Mouse (Mus musculus): ENCODE measurements around the gene Eogt. TPM values are rescaled to one million over a fixed set of nuclear protein-coding genes. Genes with fewer than 3 reads are reported as not detected.

Gene Eogt
- 10.5 to 16.6 TPM (median 14.0 TPM) in 4 replicates for total RNA-seq (2023; ENCODE audit: inconsistent age)

DNA sequence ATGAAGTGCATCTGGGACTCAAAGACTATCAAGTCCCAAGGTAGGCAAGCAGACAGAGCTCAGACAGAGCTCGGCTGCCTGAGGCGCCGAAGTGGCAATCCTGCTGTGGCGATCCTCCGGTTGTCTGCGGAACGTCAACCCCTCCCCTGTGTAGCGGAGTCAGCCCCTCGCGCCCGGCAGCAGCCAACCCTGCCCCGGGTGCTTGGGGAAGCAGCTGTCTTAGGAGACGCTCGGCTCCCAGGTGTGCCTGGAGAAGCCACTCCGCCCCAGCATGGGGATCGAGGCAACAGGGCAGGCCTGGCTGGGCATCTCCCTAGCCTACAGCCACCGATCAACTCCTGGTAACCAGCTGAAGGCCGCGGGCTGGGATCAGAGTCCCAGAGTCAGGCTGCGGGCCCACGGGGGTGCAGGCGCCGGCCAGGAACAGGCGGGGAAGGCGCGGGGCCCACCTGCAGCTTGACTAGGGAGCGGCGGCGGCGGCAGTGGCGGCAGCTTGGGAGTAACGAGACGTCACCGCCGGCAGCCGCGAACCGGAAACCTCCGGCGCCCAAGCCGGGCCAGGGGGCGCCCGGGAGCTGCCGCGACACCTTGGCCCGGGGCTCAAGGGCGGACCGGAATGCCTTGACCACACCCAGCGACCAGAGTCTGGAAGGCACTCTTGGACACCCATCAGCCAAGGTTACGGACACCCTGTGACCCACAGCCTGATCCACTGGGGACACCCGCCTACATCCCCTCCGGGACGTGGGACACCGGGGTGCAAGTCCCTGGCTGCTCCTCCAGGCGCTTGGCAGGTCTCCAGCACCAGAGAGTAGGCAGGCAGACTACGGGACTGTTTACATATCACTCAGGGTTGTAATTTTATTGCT is at the start of gene Eogt:
Gene Eogt (minus strand): TSS at position 800 of the 869 bp plus-strand sequence.

DNA sequence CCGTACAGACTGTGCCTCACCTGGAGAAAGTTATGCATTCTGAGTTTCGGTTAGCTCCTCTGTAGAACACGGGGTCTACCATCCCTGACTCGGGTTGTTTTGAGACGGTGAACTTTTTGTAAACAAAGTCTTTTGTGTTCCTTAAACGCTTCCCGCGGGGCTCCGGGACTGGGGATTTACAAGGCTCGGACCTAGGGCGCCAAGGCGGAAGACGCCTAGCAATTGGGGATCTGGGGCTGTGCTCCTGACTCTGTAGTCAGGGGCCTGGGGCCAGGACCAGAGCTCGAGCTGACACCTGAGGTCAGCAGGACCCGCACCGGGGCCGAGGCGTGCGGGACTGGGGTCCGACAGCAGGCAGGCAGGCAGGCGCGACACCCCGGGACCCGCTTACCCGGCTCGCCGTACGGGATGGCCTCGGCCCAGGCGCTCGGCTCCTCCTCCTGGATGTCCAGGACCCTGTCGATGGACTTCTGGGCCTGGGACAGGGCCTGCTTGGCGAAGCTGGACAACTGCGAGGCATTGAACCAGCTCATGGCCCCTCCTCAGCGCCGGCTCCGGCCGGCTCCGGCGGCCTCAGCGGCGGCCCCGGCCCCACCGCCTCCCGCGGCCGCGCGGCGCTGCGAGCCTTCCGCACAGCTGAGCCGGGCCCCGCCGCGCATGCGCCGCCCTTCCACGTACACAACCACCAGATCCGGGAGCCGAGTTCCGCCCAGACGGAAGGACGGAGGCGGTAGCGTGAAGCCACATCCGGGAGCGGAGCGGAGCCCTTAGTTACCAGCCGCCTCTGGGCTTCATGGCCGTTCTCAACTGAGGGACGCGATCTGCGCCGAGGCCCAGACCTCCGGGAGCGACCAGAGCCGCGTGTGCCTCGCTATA is 29.7 kb upstream of the Eogt start, which contains the start of gene Tmf1:
Gene Tmf1 (minus strand): TSS at position 632 of the 876 bp plus-strand sequence.

DNA sequence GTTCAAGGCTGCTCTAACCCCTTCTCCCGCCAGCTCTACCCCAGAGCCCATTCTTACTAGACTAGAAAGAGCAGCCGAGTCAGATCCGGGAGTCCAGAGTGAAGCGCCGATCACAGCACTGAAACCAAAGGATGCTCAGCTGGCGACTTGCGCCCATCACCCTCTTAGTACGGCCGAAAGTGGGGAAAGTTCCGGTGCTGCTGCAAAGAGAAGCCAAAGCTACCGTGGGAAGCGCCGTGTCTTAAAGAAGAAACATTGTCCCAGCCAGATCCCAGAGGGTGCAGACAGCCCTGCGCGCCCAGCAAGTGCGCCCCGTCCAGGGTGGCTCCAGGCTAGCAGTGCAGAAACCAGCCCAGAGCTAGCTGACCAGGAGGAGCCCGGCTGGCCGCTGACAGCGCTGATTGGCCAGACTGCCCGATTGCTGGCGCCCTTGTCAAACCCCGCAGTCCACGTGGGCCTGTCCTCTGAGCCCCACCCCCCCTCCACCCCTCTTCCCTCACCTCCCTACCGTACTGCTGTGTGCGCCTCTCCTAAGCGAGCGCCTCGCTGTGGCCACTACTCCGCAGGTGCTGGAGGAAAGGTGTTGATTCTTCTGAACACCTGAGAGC is 88.8 kb downstream of the Eogt start, which contains the start of gene Fam19a4:
Gene Fam19a4 (minus strand): TSS at position 340 of the 608 bp plus-strand sequence.

Other genes starting within 250 kb of the Eogt start
- not detected in 4 replicates for gene Fam19a4, start 88.8 kb downstream of the Eogt start, total RNA-seq (2023; ENCODE audit: inconsistent age)
- gene Tmf1, start 29.9 kb upstream of the Eogt start, total RNA-seq (2023; ENCODE audit: inconsistent age): 90.9 to 96.1 TPM (median 92.3 TPM) in 4 replicates
- 50.7 to 61.3 TPM (median 55.6 TPM) in 4 replicates for gene Uba3, start 56.5 kb upstream of the Eogt start, total RNA-seq (2023; ENCODE audit: inconsistent age)
- 64.5 to 70.6 TPM (median 67.6 TPM) in 4 replicates for gene Arl6ip5, start 61.5 kb upstream of the Eogt start, total RNA-seq (2023; ENCODE audit: inconsistent age)
- not detected in 4 replicates for gene Lmod3, start 103.6 kb upstream of the Eogt start, total RNA-seq (2023; ENCODE audit: inconsistent age)